Mouse (Mus musculus) erythroblast, embryonic 14.5 days (primary cell): ENCODE measurements around the gene Frmpd3. TPM values are rescaled to one million over a fixed set of nuclear protein-coding genes. Genes with fewer than 3 reads are reported as not detected.
A peak's percentile ranks its signal among the peaks of the same experiment; 100 is the strongest.

Experiments used
- H3K27me3 ChIP-seq: 2 replicates; pipeline ENCODE4 v1.6.1; 2012; ENCODE audit warnings: inconsistent platforms; ENCODE audit not compliant: control insufficient read depth
- H3K36me3 ChIP-seq: 2 replicates; pipeline ENCODE4 v1.6.1; 2012; ENCODE audit warnings: mild to moderate bottlenecking, inconsistent platforms; ENCODE audit not compliant: control insufficient read depth
- H3K4me1 ChIP-seq: 2 replicates; pipeline ENCODE4 v1.6.1; 2012; ENCODE audit warnings: inconsistent platforms; ENCODE audit not compliant: control insufficient read depth
- H3K4me3 ChIP-seq: replicated peaks from 2 replicates; pipeline ENCODE3; 2012; ENCODE audit warnings: moderate library complexity, mild to moderate bottlenecking, inconsistent platforms
- H3K9me3 ChIP-seq: 2 replicates; pipeline ENCODE4 v1.6.1; 2012; ENCODE audit warnings: low read length, inconsistent platforms, mixed read lengths; ENCODE audit not compliant: control insufficient read depth
- GATA1 ChIP-seq: IDR thresholded peaks from 2 replicates; pipeline ENCODE4 v1.6.1; 2012; ENCODE audit warnings: low read length, inconsistent platforms, mixed read lengths
- TAL1 ChIP-seq: IDR thresholded peaks from 3 replicates; pipeline ENCODE4 v1.6.1; 2012; ENCODE audit warnings: low read length, inconsistent platforms, mixed read lengths
- polyA plus RNA-seq: library from polyadenylated mRNA; stranded (reverse); fragments of >175 nt; gene quantifications from 2 replicates; pipeline ENCODE4 v1.2.3, GENCODE M21; 2012

The Frmpd3 gene
- polyA plus RNA-seq, 1 experiment, result under 0.01 TPM

- no peak overlapping the region for H3K4me3 ChIP-seq
- no peak for TF ChIP-seq GATA1
- TF ChIP-seq TAL1, result no peak
- H3K27me3 ChIP-seq, result no peaks in the 10 kb centered on the region; the same call in 1 of the 2 replicates
- H3K36me3 ChIP-seq, result no peaks in the 10 kb centered on the region
- H3K4me1 ChIP-seq, result no peaks in the 10 kb centered on the region
- H3K9me3 ChIP-seq, result peaks cover 18% of the 10 kb centered on the region
Observed at GRCm38 (mm10) chrX:140432786-140433185, 90.7 kb downstream of the Frmpd3 start.

GRCm38 (mm10) chrX:140437906-140438305 lies 95.8 kb downstream of the Frmpd3 start:
- H3K4me3 ChIP-seq, result no peak overlapping the region
- no peak for TF ChIP-seq TAL1
- TF ChIP-seq GATA1, result no peak
- H3K36me3 ChIP-seq, result no peaks in the 10 kb centered on the region
- peaks cover 10% of the 10 kb centered on the region for H3K9me3 ChIP-seq
- no peaks in the 10 kb centered on the region; the same call in 1 of the 2 replicates for H3K27me3 ChIP-seq
- no peaks in the 10 kb centered on the region for H3K4me1 ChIP-seq

GRCm38 (mm10) chrX:140445551-140445950 lies 103.5 kb downstream of the Frmpd3 start:
- H3K4me1 ChIP-seq, result no peaks in the 10 kb centered on the region
- H3K9me3 ChIP-seq, result no peaks in the 10 kb centered on the region
- no peak for TF ChIP-seq TAL1
- TF ChIP-seq GATA1, result no peak
- H3K4me3 ChIP-seq, result no peak overlapping the region
- no peaks in the 10 kb centered on the region for H3K27me3 ChIP-seq
- no peaks in the 10 kb centered on the region for H3K36me3 ChIP-seq

GRCm38 (mm10) chrX:140450071-140450470 lies 108.0 kb downstream of the Frmpd3 start:
- TF ChIP-seq TAL1, result no peak
- Histone ChIP-seq H3K9me3 (no peaks in the 10 kb centered on the region), H3K36me3 (no peaks in the 10 kb centered on the region), H3K27me3 (no peaks in the 10 kb centered on the region), H3K4me1 (no peaks in the 10 kb centered on the region), H3K4me3 (no peak overlapping the region)

GRCm38 (mm10) chrX:140456279-140456731 lies 114.2 kb downstream of the Frmpd3 start, which contains the start of gene Prps1:
Gene Prps1 (plus strand): TSS chrX:140456613.
- TF ChIP-seq GATA1 (no peak), TAL1 (no peak)
- H3K9me3 ChIP-seq, result peaks cover 5% of the 10 kb centered on the region
- H3K4me1 ChIP-seq, result peaks cover 21% of the 10 kb centered on the region
- H3K27me3 ChIP-seq, result peaks cover 2% of the 10 kb centered on the region; the same call in 1 of the 2 replicates
- H3K4me3 ChIP-seq, result peak within 1 kb of the TSS; percentile 82
- H3K36me3 ChIP-seq, result no peaks in the 10 kb centered on the region

GRCm38 (mm10) chrX:140456751-140457491 lies 114.9 kb downstream of the Frmpd3 start:
- TF ChIP-seq TAL1, result no peak
- TF ChIP-seq GATA1, result no peak
- H3K9me3 ChIP-seq, result peaks cover 5% of the 10 kb centered on the region
- H3K4me1 ChIP-seq, result peaks cover 21% of the 10 kb centered on the region
- no peaks in the 10 kb centered on the region for H3K36me3 ChIP-seq
- H3K27me3 ChIP-seq, result peaks cover 2% of the 10 kb centered on the region; the same call in 1 of the 2 replicates
- peak overlapping the region; percentile 82 for H3K4me3 ChIP-seq

- Histone ChIP-seq H3K27me3 (peaks cover 2% of the 10 kb centered on the region; the same call in 1 of the 2 replicates), H3K9me3 (peaks cover 5% of the 10 kb centered on the region), H3K4me3 (peak overlapping the region; percentile 82), H3K4me1 (peaks cover 21% of the 10 kb centered on the region), H3K36me3 (no peaks in the 10 kb centered on the region)
- no peak for TF ChIP-seq TAL1
- no peak for TF ChIP-seq GATA1
Observed at GRCm38 (mm10) chrX:140457502-140457901, 115.4 kb downstream of the Frmpd3 start.

- TF ChIP-seq GATA1 (no peak), TAL1 (no peak)
- Histone ChIP-seq H3K36me3 (peaks cover 32% of the 10 kb centered on the region), H3K4me3 (no peak overlapping the region), H3K27me3 (no peaks in the 10 kb centered on the region), H3K9me3 (no peaks in the 10 kb centered on the region), H3K4me1 (no peaks in the 10 kb centered on the region)
Observed at GRCm38 (mm10) chrX:140478231-140478630, 136.2 kb downstream of the Frmpd3 start.

- Histone ChIP-seq H3K36me3 (peaks cover 23% of the 10 kb centered on the region), H3K27me3 (no peaks in the 10 kb centered on the region), H3K4me3 (no peak overlapping the region), H3K4me1 (no peaks in the 10 kb centered on the region), H3K9me3 (no peaks in the 10 kb centered on the region)
- TF ChIP-seq GATA1, result no peak
Observed at GRCm38 (mm10) chrX:140479171-140479570, 137.1 kb downstream of the Frmpd3 start.

Other genes with a start within 250 kb of the Frmpd3 start
- 0.06 and 0.42 TPM in 2 replicates for gene Prps1, start 114.3 kb downstream of the Frmpd3 start, polyA plus RNA-seq